Mouse (Mus musculus): Measurements from ENCODE around the gene Map1a.

DNA sequence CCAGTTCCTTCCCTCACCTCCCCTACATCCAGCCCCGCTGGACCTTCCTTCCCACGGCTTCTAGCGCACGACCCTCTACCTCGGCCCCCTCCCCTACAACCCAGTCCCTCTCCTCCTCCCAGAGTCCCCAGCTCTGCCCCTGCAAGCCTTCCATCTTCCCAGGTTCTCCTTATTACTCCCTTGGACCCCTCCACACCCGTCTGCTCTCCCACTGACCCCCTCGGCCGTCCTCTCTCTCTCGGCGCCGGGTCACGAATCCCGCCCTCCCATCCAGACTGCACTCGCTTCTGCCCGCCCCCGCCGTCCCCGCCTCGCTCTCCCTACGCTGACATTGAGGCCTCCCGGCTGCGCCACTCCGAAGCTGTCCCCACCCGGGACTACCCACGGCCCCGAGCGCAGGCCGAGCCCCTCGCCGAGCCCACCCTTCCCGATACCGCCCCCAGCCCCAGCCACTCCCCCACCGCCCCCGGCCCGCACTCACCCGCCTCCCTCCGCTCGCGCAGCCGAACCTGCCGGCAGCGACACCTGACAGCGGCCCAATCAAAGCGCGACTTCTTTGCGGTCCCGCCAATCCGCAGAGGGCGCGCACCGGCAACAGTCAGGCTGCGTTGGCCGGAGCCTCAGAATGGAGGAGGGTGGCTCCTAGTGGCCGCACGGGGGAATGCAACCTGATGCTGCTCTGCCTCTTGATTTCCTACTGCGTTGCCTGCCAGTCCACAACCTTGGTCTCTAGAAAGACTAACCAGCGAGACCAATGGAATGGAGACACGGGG is 65.6 kb downstream of the Map1a start, which contains the start of gene Ppip5k1:
- TF ChIP-seq POLR2A (IDR thresholded peaks at IDR 0.05; ENCODE audit: control insufficient read depth, extremely low read depth, insufficient read depth, low read length, poor library complexity) (peak; percentile 47; the same call in 1 of the 2 replicates), CTCF (IDR thresholded peaks at IDR 0.05; ENCODE audit: borderline replicate concordance, control insufficient read depth, extremely low read depth, insufficient read depth, low read length, poor library complexity) (peak; percentile 95)

Measured in thymus, adult 2 months (tissue).